Mouse (Mus musculus) ES-E14 (cell line): ENCODE measurements around the gene Bicra. TPM values are rescaled to one million over a fixed set of nuclear protein-coding genes. Genes with fewer than 3 reads are reported as not detected.

Experiments used
- DNase-seq: peaks from one replicate; pipeline ENCODE4 v3.0.0-alpha.2; 2013; ENCODE audit warnings: low read depth, low spot score
- H3K27ac ChIP-seq: 2 replicates; pipeline ENCODE4 v1.5.1; 2012; ENCODE audit warnings: low read depth, mild to moderate bottlenecking, low read length, moderate library complexity, mixed read lengths; ENCODE audit not compliant: poor library complexity, insufficient read depth, severe bottlenecking
- H3K36me3 ChIP-seq: 2 replicates; pipeline ENCODE4 v1.6.1; 2012; ENCODE audit warnings: mild to moderate bottlenecking, low read length, moderate library complexity, mixed read lengths; ENCODE audit not compliant: control insufficient read depth, poor library complexity, insufficient read depth, severe bottlenecking
- H3K4me1 ChIP-seq, 2 experiments: fragments of 150-350 bp in 1 of 2; sonication (generic) in 1 of 2; 2 replicates each; pipeline ENCODE4 v1.6.1; 2012; ENCODE audit warnings: low read length in 2 of 2, mild to moderate bottlenecking in 1 of 2, mixed read lengths in 1 of 2; ENCODE audit not compliant: control insufficient read depth in 2 of 2, insufficient read depth in 2 of 2, poor library complexity in 1 of 2
- H3K4me3 ChIP-seq, 2 experiments: fragments of 150-350 bp in 1 of 2; sonication (generic) in 1 of 2; 2 replicates each; pipeline ENCODE4 v1.5.1; 2012; ENCODE audit warnings: low read length in 2 of 2, low read depth in 1 of 2, mild to moderate bottlenecking in 1 of 2, mixed read lengths in 1 of 2; ENCODE audit not compliant: insufficient read depth in 1 of 2, poor library complexity in 1 of 2, severe bottlenecking in 1 of 2
- H3K9ac ChIP-seq: 2 replicates; pipeline ENCODE4 v1.6.1; 2012; ENCODE audit warnings: low read depth, mild to moderate bottlenecking, low read length, mixed read lengths; ENCODE audit not compliant: poor library complexity, insufficient read depth, severe bottlenecking
- H3K9me3 ChIP-seq: fragments of 150-350 bp; sonication (generic); 2 replicates; pipeline ENCODE4 v1.6.1; 2012; ENCODE audit warnings: low read depth, mild to moderate bottlenecking, low read length; ENCODE audit not compliant: control insufficient read depth, insufficient read depth
- CHD2 ChIP-seq: IDR thresholded peaks from 2 replicates; pipeline ENCODE4 v1.6.1; 2014; ENCODE audit warnings: mild to moderate bottlenecking, low read depth, low read length, inconsistent platforms
- HCFC1 ChIP-seq: IDR thresholded peaks from 2 replicates; pipeline ENCODE4 v1.6.1; 2012; ENCODE audit warnings: low read length, inconsistent platforms, borderline replicate concordance; ENCODE audit not compliant: insufficient read depth
- MAFK ChIP-seq: IDR thresholded peaks from 2 replicates; pipeline ENCODE4 v1.6.1; 2014; ENCODE audit warnings: mild to moderate bottlenecking, low read depth, low read length, inconsistent platforms; ENCODE audit not compliant: insufficient read depth
- ZC3H11A ChIP-seq: IDR thresholded peaks from 2 replicates; pipeline ENCODE4 v1.6.1; 2012; ENCODE audit warnings: low read depth, mild to moderate bottlenecking, inconsistent platforms, low read length, borderline replicate concordance
- ZNF384 ChIP-seq: IDR thresholded peaks from 2 replicates; pipeline ENCODE4 v1.6.1; 2012; ENCODE audit warnings: low read depth, low read length, inconsistent platforms
- in situ Hi-C, 2 experiments: fragments of 600-800 bp; cut with MboI; formaldehyde crosslinking; loops; one replicate each; pipeline ENCODE4 v1.15.1; 2025; ENCODE audit warnings: low sequenced_read_pairs in 2 of 2, inconsistent platforms in 1 of 2; ENCODE audit not compliant: unreplicated experiment in 2 of 2
- total RNA-seq: library from RNA; depleted of rRNA; stranded (reverse); fragments of 300-350 nt; gene quantifications from 2 replicates; pipeline ENCODE4 v1.2.3, GENCODE M21; 2012

Gene Bicra
- total RNA-seq, 1 experiment = 3.6 TPM

DNA sequence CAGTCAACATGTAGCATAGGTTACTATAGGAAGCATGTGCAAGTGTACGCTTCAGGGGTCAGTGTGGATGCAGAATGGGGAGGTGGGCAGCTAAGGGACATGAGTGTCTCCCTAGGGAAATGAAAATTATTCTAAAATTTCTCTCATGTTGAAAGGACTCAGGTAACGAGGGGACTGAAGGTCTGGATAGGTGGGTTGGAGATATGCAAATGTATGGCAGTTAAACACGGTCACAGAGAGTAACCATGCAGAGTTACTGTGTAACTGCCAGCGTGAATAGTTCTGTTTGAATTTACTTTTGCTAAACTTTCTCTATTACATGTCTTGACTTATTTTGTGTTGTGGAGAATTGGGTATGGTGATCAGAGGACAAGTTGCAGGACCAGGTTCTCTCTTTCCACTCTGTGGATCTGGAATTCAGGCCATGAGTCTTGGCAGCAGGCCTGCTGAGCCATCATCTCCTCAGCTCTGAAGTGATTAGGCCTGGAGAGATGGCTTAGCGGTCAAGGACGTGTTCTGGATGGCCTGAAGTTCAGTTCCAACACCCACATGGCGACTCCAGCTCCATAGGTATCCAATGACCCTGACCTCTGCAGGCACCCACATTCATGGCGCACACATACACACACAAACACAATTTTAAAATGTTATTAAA, 33.1 kb downstream of the Bicra start:
- Histone ChIP-seq H3K9ac (no peak overlapping the region), H3K36me3 (no peaks in the 10 kb centered on the region; the same call in 1 of the 2 replicates), H3K27ac (no peak overlapping the region), H3K4me3 (no peak overlapping the region), H3K9me3 (no peaks in the 10 kb centered on the region), H3K4me1 (peaks cover 0 to 15% of the 10 kb centered on the region in 2 experiments; a peak in 1 of 4 replicates)
- DNase-seq = no peak
- no peak for TF ChIP-seq ZNF384
- no peak for TF ChIP-seq HCFC1
- no peak for TF ChIP-seq ZC3H11A
- TF ChIP-seq MAFK = no peak
- no peak for TF ChIP-seq CHD2
- in situ Hi-C loops = no loop called here

DNA sequence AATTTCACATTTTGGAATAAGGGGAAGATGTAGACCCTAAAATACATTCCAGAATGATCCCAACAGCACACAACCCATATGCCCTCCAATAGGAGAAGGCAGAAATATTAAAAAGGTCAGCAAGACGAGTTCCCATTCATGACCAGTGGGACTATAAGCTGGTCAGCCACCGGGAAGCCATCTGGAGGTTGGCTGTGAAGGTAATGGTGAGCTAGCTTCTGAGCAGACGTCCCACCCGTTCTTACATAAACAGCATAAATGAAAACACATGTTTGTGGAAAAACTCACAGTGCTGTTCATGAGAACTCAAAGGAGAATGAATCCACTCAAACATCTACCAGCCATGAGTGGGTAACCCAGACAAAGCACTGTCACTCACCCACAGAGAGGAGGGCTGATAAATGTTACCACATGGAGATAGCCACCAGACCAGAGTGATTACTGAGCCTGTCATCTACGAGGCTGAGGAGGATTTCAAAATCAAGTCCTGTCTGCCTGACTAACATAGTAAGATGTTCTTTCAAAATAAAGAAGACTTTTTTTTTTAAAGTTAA, 33.9 kb downstream of the Bicra start:
- H3K27ac ChIP-seq = no peak overlapping the region

DNA sequence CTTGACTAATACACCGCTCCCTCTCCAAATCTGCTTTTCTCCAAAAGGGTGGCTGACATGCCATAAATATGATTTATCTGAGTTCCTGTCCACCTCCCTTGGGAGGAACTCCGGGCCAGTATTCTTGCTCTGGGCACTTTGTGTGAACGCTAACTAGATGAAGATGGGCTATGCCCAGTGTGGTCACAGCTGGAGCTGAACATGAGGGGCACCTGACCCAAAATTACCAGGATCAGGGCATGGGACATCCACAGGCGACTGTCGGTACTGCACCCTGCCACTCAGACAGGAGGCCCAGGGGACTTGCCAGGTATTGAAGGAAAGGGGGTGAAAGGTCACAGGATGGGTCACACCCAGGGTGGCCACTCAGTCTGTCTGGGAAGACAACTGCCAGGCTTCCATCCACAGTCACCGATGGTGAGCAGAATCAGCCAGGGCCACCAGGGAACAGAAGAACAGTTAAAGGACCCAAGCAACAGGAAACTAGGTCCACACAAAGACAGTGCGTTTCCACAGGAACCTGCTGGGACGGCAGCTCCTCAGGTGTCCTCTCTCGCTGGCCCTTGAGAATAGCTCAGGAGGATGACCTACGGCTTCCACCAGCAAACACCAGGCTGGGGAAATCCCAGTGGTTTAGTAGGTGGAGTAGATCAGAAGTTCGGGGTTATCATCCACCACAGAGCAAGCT, 35.0 kb downstream of the Bicra start:
- Histone ChIP-seq H3K36me3 (no peaks in the 10 kb centered on the region; the same call in 1 of the 2 replicates), H3K4me3 (no peak overlapping the region), H3K9ac (no peak overlapping the region), H3K4me1 (peaks cover 0 to 18% of the 10 kb centered on the region in 2 experiments; a peak in 1 of 4 replicates), H3K27ac (no peak overlapping the region), H3K9me3 (no peaks in the 10 kb centered on the region)
- DNase-seq = no peak
- TF ChIP-seq HCFC1 = no peak
- in situ Hi-C loops = no loop called here

More for the DNA sequence above, 33.9 kb downstream of the Bicra start:
- H3K9me3 ChIP-seq = no peaks in the 10 kb centered on the region
- H3K9ac ChIP-seq = no peak overlapping the region
- no peaks in the 10 kb centered on the region; the same call in 1 of the 2 replicates for H3K36me3 ChIP-seq
- peaks cover 0 to 16% of the 10 kb centered on the region in 2 experiments; a peak in 1 of 4 replicates for H3K4me1 ChIP-seq
- in situ Hi-C loops = no loop called here
- TF ChIP-seq MAFK (no peak), HCFC1 (no peak), ZC3H11A (no peak)
- H3K4me3 ChIP-seq = no peak overlapping the region
- DNase-seq = no peak

DNA sequence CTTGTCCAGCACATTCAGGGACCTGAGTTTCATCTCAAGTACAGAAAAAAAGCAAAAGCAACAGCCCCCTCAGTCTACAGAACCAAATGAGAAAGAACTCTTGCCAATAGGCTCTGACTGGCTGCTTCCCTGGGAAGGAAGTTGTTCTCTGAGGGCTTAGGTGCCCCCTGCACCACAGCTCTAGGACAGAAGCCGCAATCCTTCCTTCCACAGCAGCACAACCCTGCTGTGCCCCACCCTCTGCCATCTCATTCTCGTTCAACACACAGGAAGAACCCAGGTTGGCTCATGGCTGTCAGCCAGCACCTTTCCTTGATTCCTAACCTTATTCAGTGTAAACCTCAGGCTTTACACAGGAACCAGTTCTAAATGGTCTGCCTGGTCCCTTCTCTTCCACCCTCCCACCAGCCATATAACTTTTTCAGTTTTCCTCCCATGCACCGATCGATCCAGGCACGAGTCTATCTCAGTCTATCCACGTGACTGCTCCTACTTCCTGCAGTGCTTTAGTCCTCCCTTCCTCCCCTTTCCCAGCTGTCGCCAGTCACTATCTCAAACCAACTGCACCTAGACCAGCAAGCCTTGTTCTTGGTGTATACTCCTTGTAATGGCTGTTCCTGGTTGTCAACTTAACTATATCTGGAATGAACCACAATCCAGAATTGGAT, 36.2 kb downstream of the Bicra start:
- in situ Hi-C loops = no loop called here
- Histone ChIP-seq H3K27ac (no peak overlapping the region), H3K9me3 (no peaks in the 10 kb centered on the region), H3K36me3 (no peaks in the 10 kb centered on the region; the same call in 1 of the 2 replicates), H3K9ac (no peak overlapping the region), H3K4me1 (peaks cover 0 to 19% of the 10 kb centered on the region in 2 experiments; a peak in 1 of 4 replicates), H3K4me3 (no peak overlapping the region)
- no peak for DNase-seq
- no peak for TF ChIP-seq ZC3H11A
- no peak for TF ChIP-seq CHD2
- TF ChIP-seq MAFK = no peak
- TF ChIP-seq ZNF384 = no peak
- TF ChIP-seq HCFC1 = no peak
